Mouse (Mus musculus) C2C12 (cell line): Measurements from ENCODE around the gene Vmn1r180.

Source experiments
- CEBPB ChIP-seq: IDR thresholded peaks from one replicate; pipeline ENCODE4 v1.6.1; 2011; ENCODE audit warnings: low read depth, mild to moderate bottlenecking, control low read depth, moderate library complexity
- CTCF ChIP-seq: IDR thresholded peaks from one replicate; pipeline ENCODE4 v1.5.1; 2011; ENCODE audit not compliant: control insufficient read depth, insufficient read depth, insufficient read length
- FOSL1 ChIP-seq: IDR thresholded peaks from one replicate; pipeline ENCODE4 v1.8.0; 2011; ENCODE audit warnings: mild to moderate bottlenecking, low read length; ENCODE audit not compliant: poor library complexity, insufficient read depth, severe bottlenecking
- MAX ChIP-seq: IDR thresholded peaks from one replicate; pipeline ENCODE4 v1.6.1; 2011; ENCODE audit warnings: mild to moderate bottlenecking, control low read depth
- MYOD1 ChIP-seq: IDR thresholded peaks from one replicate; pipeline ENCODE4 v1.6.1; 2011; ENCODE audit warnings: low read depth; ENCODE audit not compliant: control insufficient read depth, insufficient read length
- MYOG ChIP-seq: IDR thresholded peaks from one replicate; pipeline ENCODE4 v1.6.1; 2011; ENCODE audit not compliant: control insufficient read depth, insufficient read length; ENCODE audit errors: extremely low read depth
- USF1 ChIP-seq: IDR thresholded peaks from one replicate; pipeline ENCODE4 v1.6.1; 2011; ENCODE audit warnings: low read depth, mild to moderate bottlenecking, control low read depth, moderate library complexity

GRCm38 (mm10) chr7:24001391-24001790, 51.0 kb downstream of the Vmn1r180 start, which contains the start of gene V1rd19:
- TF ChIP-seq CTCF (no peak), MAX (no peak), MYOD1 (no peak), FOSL1 (no peak), MYOG (no peak), USF1 (no peak), CEBPB (no peak)
